Mouse (Mus musculus): ENCODE measurements at regions not wholly inside any gene's neighbourhood (a gene's known extent, or its start where the extent isn't known, plus 50 kb on each side); places are given as distances from the start of the nearest gene placed in this dataset.

GRCm38 (mm10) chr8:126778673-126779072 lies 167.0 kb downstream of the Tomm20 start:
- no peak for TF ChIP-seq CTCF (IDR thresholded peaks at IDR 0.05; ENCODE audit: extremely low read depth, insufficient read length, insufficient replicate concordance, low read depth, low read length)
- no peak for TF ChIP-seq POLR2A (IDR thresholded peaks at IDR 0.05; ENCODE audit: low read depth, low read length)

Measured in small intestine, adult 2 months (tissue).